Comparison of ENCODE assay signal across 35 mouse cellular contexts in genomic region chr5:107791966-107792365, GRCm38 (mm10). TPM values are rescaled to one million over a fixed set of nuclear protein-coding genes. Genes with fewer than 3 reads are reported as not detected.
DNase-seq lines count a peak whose midpoint lies in the region; ATAC-seq and TF ChIP-seq lines count a peak whose summit lies in the region.
"Had no signal": no experiment of that assay in that cellular context is flagged by ENCODE, and none has a peak within 500 bp of the region (broad histone marks: within the 10 kb centered on the region; RNA-seq: fewer than 3 reads in every experiment).

No protein-coding gene starts in this region.

- CTCF ChIA-PET in Patski (lab: Charles Lee): interaction anchor here (1.1 kb wide), 1 partner anchor 11 kb away, joined by 4 read pairs; no protein-coding TSS in a partner anchor

- no peaks in the 10 kb centered on the region for H3K9me3 ChIP-seq in liver, embryonic 14.5 days (ENCODE audit: control insufficient read depth, low read length)
- H3K9me3 ChIP-seq in kidney, embryonic 14.5 days (ENCODE audit: control insufficient read depth, low read length): no peaks in the 10 kb centered on the region
- H3K9me3 ChIP-seq: embryonic facial prominence, embryonic 10.5 days; embryonic facial prominence, embryonic 13.5 days; G1E; hindbrain, embryonic 10.5 days; hindbrain, embryonic 13.5 days had no signal

- POLR2A ChIA-PET in Patski (lab: Charles Lee): no interaction called here

- no peaks in the 10 kb centered on the region for H3K27me3 ChIP-seq in liver, embryonic 14.5 days (ENCODE audit: control insufficient read depth, insufficient read depth, low read length)
- H3K27me3 ChIP-seq in Patski: no peaks in the 10 kb centered on the region
- H3K27me3 ChIP-seq in kidney, embryonic 14.5 days (ENCODE audit: control insufficient read depth, insufficient read depth, low read length): no peaks in the 10 kb centered on the region
- H3K27me3 ChIP-seq: CH12.LX; embryonic facial prominence, embryonic 13.5 days; hindbrain, embryonic 13.5 days had no signal

- peaks cover 49% of the 10 kb centered on the region for H3K36me3 ChIP-seq in liver, embryonic 14.5 days (replicated peaks; ENCODE audit: control insufficient read depth, insufficient read depth, low read depth)
- peaks cover 13% of the 10 kb centered on the region for H3K36me3 ChIP-seq in kidney, embryonic 14.5 days (ENCODE audit: control insufficient read depth, insufficient read depth, low read length)

- peak; percentile 45; the same call in 1 of the 2 replicates for ATAC-seq in liver, embryonic 14.5 days (ENCODE audit: insufficient read depth)
- no peak for ATAC-seq in Patski
- ATAC-seq in erythroid progenitor cell, adult 5-6 weeks (replicated peaks; ENCODE audit: low FRiP score, poor library complexity, severe bottlenecking): peak; percentile 70
- peak; percentile 79 for ATAC-seq in megakaryocyte progenitor cell, adult 5-6 weeks (replicated peaks; ENCODE audit: poor library complexity)
- no peak for ATAC-seq in kidney, embryonic 14.5 days (ENCODE audit: low FRiP score, low TSS enrichment)
- ATAC-seq: activated CD4-positive, CD25-positive, alpha-beta regulatory T cell, adult 4 months; forebrain, embryonic 14.5 days; forebrain, postnatal 0 days; hindbrain, embryonic 16.5 days had no signal

- peak; percentile 33; the same call in 1 of the 2 replicates for TF ChIP-seq EP300 in liver, embryonic 14.5 days (IDR thresholded peaks at IDR 0.05; ENCODE audit: low read depth)

- DNase-seq in liver, embryonic 14.5 days (ENCODE audit: low read depth in 3 of 3, low spot score in 3 of 3): no peak
- DNase-seq in liver: no peak
- no peak for DNase-seq in Patski (ENCODE audit: low read depth, low spot score)
- no peak for DNase-seq in kidney, adult 8-10 months
- DNase-seq in left cerebral cortex, postnatal 10 days (ENCODE audit: extremely low spot score in 1 of 2, low spot score in 2 of 2): no peak
- DNase-seq: adrenal gland, adult 8-10 months; adrenal gland, postnatal 25 days; B cell, adult 2 months; cerebellum, adult 18-20 months; cerebellum, adult 9-10 months; cerebellum, postnatal 14 days; embryo, embryonic 11 days; forebrain, postnatal 0 days; gastrocnemius, adult 2 months; gastrocnemius, postnatal 14 days; heart, postnatal 36 days had no signal

- H3K4me2 ChIP-seq in liver, embryonic 14.5 days (ENCODE audit: low read depth): no peak overlapping the region
- H3K4me2 ChIP-seq in kidney, embryonic 14.5 days (replicated peaks; ENCODE audit: low read depth, low read length): no peak overlapping the region
- H3K4me2 ChIP-seq: embryonic facial prominence, embryonic 13.5 days; heart, embryonic 11.5 days; hindbrain, embryonic 13.5 days had no signal

- H3K9ac ChIP-seq in liver, embryonic 14.5 days (replicated peaks): no peak overlapping the region
- H3K9ac ChIP-seq in kidney, embryonic 14.5 days (ENCODE audit: low read depth, low read length): no peak overlapping the region
- H3K9ac ChIP-seq: embryonic facial prominence, embryonic 13.5 days; forebrain, postnatal 0 days; hindbrain, embryonic 13.5 days had no signal

- no peaks in the 10 kb centered on the region for H3K4me1 ChIP-seq in liver, embryonic 14.5 days (replicated peaks; ENCODE audit: control insufficient read depth in 2 of 2, insufficient read depth in 2 of 2, low read length in 1 of 2)
- H3K4me1 ChIP-seq in kidney, embryonic 14.5 days (ENCODE audit: control insufficient read depth, insufficient read depth, low read length): no peaks in the 10 kb centered on the region
- H3K4me1 ChIP-seq: embryonic facial prominence, embryonic 10.5 days; hindbrain, embryonic 10.5 days; hindbrain, embryonic 13.5 days had no signal

- H3K4me3 ChIP-seq in liver, embryonic 14.5 days (ENCODE audit: insufficient read depth in 1 of 2, low read depth in 2 of 2, low read length in 2 of 2): no peak overlapping the region
- H3K4me3 ChIP-seq in kidney, embryonic 14.5 days (ENCODE audit: low read length): no peak overlapping the region
- H3K4me3 ChIP-seq: embryonic facial prominence, embryonic 10.5 days; embryonic facial prominence, embryonic 13.5 days; gastrocnemius, adult 2 months; hindbrain, embryonic 10.5 days; hindbrain, embryonic 13.5 days had no signal

- intact Hi-C loops in left cerebral cortex, postnatal 10 days (cut with DNase I): no loop called here

- in situ Hi-C loops in Patski (cut with MboI; ENCODE audit: low pct_unique_long_range_greater_than_20kb): no loop called here

- H3K27ac ChIP-seq in liver, embryonic 14.5 days: no peak overlapping the region
- H3K27ac ChIP-seq in kidney, embryonic 14.5 days (ENCODE audit: low read depth, low read length): no peak overlapping the region
- H3K27ac ChIP-seq: embryonic facial prominence, embryonic 10.5 days; embryonic facial prominence, embryonic 13.5 days; gastrocnemius, adult 2 months; hindbrain, embryonic 10.5 days; hindbrain, embryonic 13.5 days had no signal

- 41% methylated on average over 2 of the region's 2 CpGs for WGBS in liver, embryonic 14.5 days (ENCODE audit: insufficient replicate concordance)
- 83% methylated on average over 2 of the region's 2 CpGs for WGBS in kidney, embryonic 14.5 days

- no peak for TF ChIP-seq CTCF in liver, embryonic 14.5 days (IDR thresholded peaks at IDR 0.05; ENCODE audit: low read depth)
- peak; percentile 4 for TF ChIP-seq CTCF in Patski (IDR thresholded peaks at IDR 0.05)

RNA-seq across cellular contexts. Expression of gene Ube2d2b, which starts 37.9 kb away (rescaled TPM):
- not detected in 2 replicates for polyA plus RNA-seq in liver, embryonic 14.5 days (2012; rRNA removed)
- polyA plus RNA-seq in liver, embryonic 14.5 days (2014; fragmentation: Nextera tagmentation; extraction: Ambion mirVana): 0.05 and 0.14 TPM in 2 replicates
- polyA plus RNA-seq in Patski (2021): not detected
- not detected in 2 replicates for total RNA-seq in erythroid progenitor cell, adult 5-6 weeks (2015; ENCODE audit: low replicate concordance)
- total RNA-seq in erythroid progenitor cell, adult 5-6 weeks (2017; ENCODE audit: low replicate concordance): 1.0 TPM in 1 of 2 replicates, not detected in the other
- not detected in 2 replicates for total RNA-seq in megakaryocyte progenitor cell, adult 5-6 weeks (2015)
- total RNA-seq in megakaryocyte progenitor cell, adult 5-6 weeks (2017): not detected in 2 replicates
- polyA plus RNA-seq in kidney, embryonic 14.5 days (2014; fragmentation: Nextera tagmentation; extraction: Ambion mirVana): 0.64 and 0.95 TPM in 2 replicates
- not detected for total RNA-seq in left cerebral cortex, postnatal 10 days (2021)
- total RNA-seq: adrenal gland, adult 8-10 months; adrenal gland, postnatal 25 days; CH12.LX; common myeloid progenitor, adult 5-6 weeks; forebrain, postnatal 0 days; gastrocnemius, adult 2 months; gastrocnemius, postnatal 14 days; gastrocnemius, postnatal 4 days; heart, adult 8-10 months; heart, postnatal 36 days had no signal
- polyA plus RNA-seq: brain, embryonic 14.5 days; forebrain, postnatal 0 days; frontal cortex, adult 2 months; G1E; heart, postnatal 0 days had no signal

Comparison
In these comparisons a context has a peak if more than half of its experiments do, and no peak if none do; other contexts are left out.
1. ATAC-seq: peak in liver, embryonic 14.5 days (single experiment), erythroid progenitor cell, adult 5-6 weeks (single experiment) and megakaryocyte progenitor cell, adult 5-6 weeks (single experiment); none in Patski (single experiment) and kidney, embryonic 14.5 days (single experiment).